Mouse (Mus musculus) lung, embryonic 14.5 days (tissue): ENCODE data around the gene Gm7029. TPM values are rescaled to one million over a fixed set of nuclear protein-coding genes. Genes with fewer than 3 reads are reported as not detected.
A peak's percentile ranks its signal among the peaks of the same experiment; 100 is the strongest.
"Not testable (repeated sequence)": the region's sequence is repeated elsewhere in the genome, so short reads cannot be mapped to it uniquely, and the experiment has no call there.

Experiments
- ATAC-seq: fragments of 200-750 bp; cut with Nextera tagmentation; 2 replicates; pipeline ENCODE4 v1.8.0; 2017; ENCODE audit warnings: mild to moderate bottlenecking, moderate TSS enrichment, moderate library complexity; ENCODE audit not compliant: insufficient read depth
- DNase-seq: peaks from one replicate; pipeline ENCODE4 v3.0.0-alpha.2; 2015
- H3K27ac ChIP-seq: fragments of 300-500 bp; sonication (generic); 2 replicates; pipeline ENCODE4 v1.5.1; 2014; ENCODE audit warnings: low read depth, mild to moderate bottlenecking, moderate library complexity
- H3K27me3 ChIP-seq: fragments of 300-500 bp; sonication (generic); 2 replicates; pipeline ENCODE4 v1.6.1; 2014; ENCODE audit warnings: low read length, control low read depth; ENCODE audit not compliant: insufficient read depth
- H3K36me3 ChIP-seq: fragments of 300-500 bp; sonication (generic); 2 replicates; pipeline ENCODE4 v1.6.1; 2014; ENCODE audit warnings: control low read depth; ENCODE audit not compliant: insufficient read depth
- H3K4me1 ChIP-seq: fragments of 300-500 bp; sonication (generic); 2 replicates; pipeline ENCODE4 v1.6.1; 2014; ENCODE audit warnings: antibody characterized with exemption, control low read depth; ENCODE audit not compliant: insufficient read depth
- H3K4me2 ChIP-seq: fragments of 300-500 bp; sonication (generic); 2 replicates; pipeline ENCODE4 v1.6.1; 2014; ENCODE audit warnings: mild to moderate bottlenecking
- H3K4me3 ChIP-seq: fragments of 300-500 bp; sonication (generic); 2 replicates; pipeline ENCODE4 v1.5.1; 2014; ENCODE audit warnings: low read depth, low read length
- H3K9ac ChIP-seq: fragments of 300-500 bp; sonication (generic); 2 replicates; pipeline ENCODE4 v1.6.1; 2014
- H3K9me3 ChIP-seq: fragments of 300-500 bp; sonication (generic); 2 replicates; pipeline ENCODE4 v1.6.1; 2016; ENCODE audit warnings: low read depth, low read length, control low read depth
- CTCF ChIP-seq: IDR thresholded peaks from 2 replicates; pipeline ENCODE4 v1.5.1; 2016; ENCODE audit warnings: antibody characterized with exemption, low read depth
- WGBS: fragments of 180-500 bp; shearing (Covaris S2); extraction: QIAGEN DNeasy Blood & Tissue Kit; methylation state at CpG from one replicate; pipeline ENCODE4 v1.1.7; 2014; 5-methylcytosine and 5-hydroxymethylcytosine counted together
- polyA plus RNA-seq: library from polyadenylated mRNA; unstranded; fragments of >200 nt; fragmentation: Nextera tagmentation; extraction: Ambion mirVana; gene quantifications from 2 replicates; pipeline ENCODE4 v1.2.1, GENCODE M21; 2014

Gm7029 gene
- polyA plus RNA-seq = not detected in 2 replicates

- not testable (repeated sequence) for H3K4me2 ChIP-seq, H3K27me3 ChIP-seq, H3K4me1 ChIP-seq, H3K9me3 ChIP-seq, H3K9ac ChIP-seq, H3K27ac ChIP-seq, H3K4me3 ChIP-seq, DNase-seq, ATAC-seq
- H3K36me3 ChIP-seq = peaks cover 24% of the 10 kb centered on the region; the same call in 1 of the 2 replicates
- 70% methylated on average over 2 of the region's 12 CpGs for WGBS
Observed at GRCm38 (mm10) chr17:33873537-33873936, at the start of gene Gm7029. Gene Gm7029, plus strand, starts transcription at chr17:33873837.

- peak within 1 kb of the TSS; percentile 74 for H3K4me3 ChIP-seq
- peak within 1 kb of the TSS; percentile 92 for H3K9ac ChIP-seq
- peak within 1 kb of the TSS; percentile 88 for H3K4me2 ChIP-seq
- H3K27ac ChIP-seq = peak within 1 kb of the TSS; percentile 88
- DNase-seq (peak; percentile 99), ATAC-seq (peak; percentile 95)
- peaks cover 55% of the 10 kb centered on the region for H3K36me3 ChIP-seq
- TF ChIP-seq CTCF = no peak
- H3K27me3 ChIP-seq = no peaks in the 10 kb centered on the region
- no peaks in the 10 kb centered on the region for H3K9me3 ChIP-seq
- H3K4me1 ChIP-seq = no peaks in the 10 kb centered on the region
- under 1% methylated on average over 51 of the region's 51 CpGs for WGBS
Observed at GRCm38 (mm10) chr17:33824084-33824996, 49.3 kb upstream of the Gm7029 start, which contains the start of the genes Rps28 and Ndufa7. Gene Rps28, minus strand, starts transcription at chr17:33824562. Gene Ndufa7, plus strand, starts transcription at chr17:33824572.

- H3K27ac ChIP-seq = peak overlapping the region; percentile 88
- not testable (repeated sequence) for H3K4me1 ChIP-seq, H3K9me3 ChIP-seq, ATAC-seq, DNase-seq, H3K27me3 ChIP-seq
- 5% methylated on average over 6 of the region's 6 CpGs for WGBS
- H3K36me3 ChIP-seq = peaks cover 55% of the 10 kb centered on the region
- peak overlapping the region; percentile 74 for H3K4me3 ChIP-seq
- H3K4me2 ChIP-seq = peak overlapping the region; percentile 86
- peak overlapping the region; percentile 92 for H3K9ac ChIP-seq
Observed at GRCm38 (mm10) chr17:33824997-33825330, 48.7 kb upstream of the Gm7029 start.

- DNase-seq = no peak
- H3K9me3 ChIP-seq = no peaks in the 10 kb centered on the region
- no peak for TF ChIP-seq CTCF
- H3K4me3 ChIP-seq = peak overlapping the region; percentile 74
- H3K36me3 ChIP-seq = peaks cover 55% of the 10 kb centered on the region
- peak overlapping the region; percentile 92 for H3K9ac ChIP-seq
- H3K4me1 ChIP-seq = no peaks in the 10 kb centered on the region
- no peak overlapping the region for H3K27ac ChIP-seq
- ATAC-seq = no peak
- no peaks in the 10 kb centered on the region for H3K27me3 ChIP-seq
- WGBS = 88% methylated on average over 8 of the region's 8 CpGs
- peak overlapping the region; percentile 86 for H3K4me2 ChIP-seq
Observed at GRCm38 (mm10) chr17:33825462-33825861, 48.2 kb upstream of the Gm7029 start.

- H3K27me3 ChIP-seq = no peaks in the 10 kb centered on the region
- H3K4me3 ChIP-seq = no peak overlapping the region
- peaks cover 53% of the 10 kb centered on the region for H3K36me3 ChIP-seq
- ATAC-seq (no peak), DNase-seq (peak; percentile 92)
- WGBS = 0% methylated on average over 3 of the region's 3 CpGs
- no peak overlapping the region for H3K4me2 ChIP-seq
- H3K9me3 ChIP-seq = no peaks in the 10 kb centered on the region
- H3K4me1 ChIP-seq = no peaks in the 10 kb centered on the region
- TF ChIP-seq CTCF = peak; percentile 94
- H3K9ac ChIP-seq = no peak overlapping the region
- no peak overlapping the region for H3K27ac ChIP-seq
Observed at GRCm38 (mm10) chr17:33826850-33827249, 46.8 kb upstream of the Gm7029 start.

GRCm38 (mm10) chr17:33828892-33829291 lies 44.7 kb upstream of the Gm7029 start:
- 31% methylated on average over 2 of the region's 2 CpGs for WGBS
- Histone ChIP-seq H3K27ac (no peak overlapping the region), H3K4me1 (no peaks in the 10 kb centered on the region), H3K27me3 (no peaks in the 10 kb centered on the region), H3K36me3 (peaks cover 62% of the 10 kb centered on the region), H3K9ac (no peak overlapping the region), H3K4me2 (no peak overlapping the region), H3K9me3 (no peaks in the 10 kb centered on the region), H3K4me3 (no peak overlapping the region)
- TF ChIP-seq CTCF = no peak
- ATAC-seq (no peak), DNase-seq (peak; percentile 72)

GRCm38 (mm10) chr17:33829561-33829960 lies 44.1 kb upstream of the Gm7029 start:
- no peak overlapping the region for H3K27ac ChIP-seq
- ATAC-seq (no peak), DNase-seq (no peak)
- 86% methylated on average over 10 of the region's 10 CpGs for WGBS
- H3K4me1 ChIP-seq = no peaks in the 10 kb centered on the region
- H3K9ac ChIP-seq = no peak overlapping the region
- no peaks in the 10 kb centered on the region for H3K27me3 ChIP-seq
- peaks cover 68% of the 10 kb centered on the region for H3K36me3 ChIP-seq
- H3K4me2 ChIP-seq = no peak overlapping the region
- TF ChIP-seq CTCF = no peak
- no peaks in the 10 kb centered on the region for H3K9me3 ChIP-seq
- H3K4me3 ChIP-seq = no peak overlapping the region
